Mouse (Mus musculus): ENCODE data around the gene Med4. TPM values are rescaled to one million over a fixed set of nuclear protein-coding genes. Genes with fewer than 3 reads are reported as not detected.
"Not testable (repeated sequence)": the region's sequence is repeated elsewhere in the genome, so short reads cannot be mapped to it uniquely, and the experiment has no call there.

The Med4 gene
- total RNA-seq, 2 experiments from 2014 or later = 24.9 to 25.3 TPM

DNA sequence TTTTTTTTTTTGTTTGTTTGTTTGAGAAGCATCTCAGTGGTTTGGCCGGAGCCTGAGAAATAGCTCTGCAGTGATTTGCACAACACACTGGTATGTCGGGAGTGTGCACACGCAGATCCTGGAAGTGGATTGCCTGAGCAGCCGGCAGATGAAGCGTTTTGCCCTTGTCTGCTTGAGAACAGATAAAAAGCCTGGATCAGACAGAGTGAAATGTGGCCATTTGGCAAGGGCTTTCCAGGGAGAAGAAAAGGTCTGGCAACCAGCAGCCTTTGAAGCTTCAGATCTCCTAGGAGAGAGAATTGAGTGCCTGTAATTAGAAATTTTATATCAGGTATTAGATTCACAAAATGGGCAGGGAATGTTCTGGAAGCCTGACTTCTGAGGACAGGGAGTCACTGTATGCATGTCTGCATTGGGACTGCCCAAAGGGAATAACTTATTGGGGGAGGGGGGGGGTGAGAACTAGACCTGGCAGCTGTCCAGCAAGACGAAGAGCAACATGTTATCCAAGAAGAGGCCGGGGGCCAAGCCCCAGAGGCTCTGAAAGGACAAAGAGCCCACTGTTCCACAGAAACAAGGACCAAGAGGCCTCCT lies 7.1 kb upstream of the Med4 start:
- peak; percentile 60 for DNase-seq

DNA sequence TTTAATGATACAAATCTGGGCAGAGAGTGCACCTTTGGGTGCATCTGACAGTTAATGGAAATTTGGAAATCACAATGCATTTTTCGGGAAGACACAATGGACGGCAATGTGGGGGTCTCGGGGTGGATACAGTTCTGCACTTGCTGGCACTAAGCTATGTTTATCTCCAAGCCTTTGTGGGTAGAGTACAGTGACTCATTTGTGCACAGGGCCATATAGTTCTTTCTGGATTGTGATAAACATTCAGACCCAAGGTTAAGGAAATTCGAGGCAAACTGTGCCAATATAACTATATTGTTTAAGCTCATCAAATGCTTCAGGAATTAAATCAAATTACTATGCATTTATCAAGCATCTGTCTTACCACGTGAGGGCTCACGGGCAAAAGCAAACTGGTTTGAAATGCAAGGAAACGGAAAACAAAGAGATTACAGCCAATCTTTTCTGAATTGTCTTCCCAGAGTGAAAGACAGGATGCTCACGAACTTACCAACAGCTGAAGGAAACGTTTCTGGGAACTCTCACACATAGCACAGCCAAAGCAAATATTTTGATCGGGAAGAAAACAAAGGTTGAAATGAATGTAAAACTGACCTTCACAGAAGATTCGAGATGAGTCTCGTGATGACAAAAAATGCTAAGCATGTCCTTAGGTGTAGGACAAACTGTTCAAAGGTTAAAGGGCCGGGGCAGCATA lies 6.4 kb upstream of the Med4 start:
- DNase-seq = no peak

DNA sequence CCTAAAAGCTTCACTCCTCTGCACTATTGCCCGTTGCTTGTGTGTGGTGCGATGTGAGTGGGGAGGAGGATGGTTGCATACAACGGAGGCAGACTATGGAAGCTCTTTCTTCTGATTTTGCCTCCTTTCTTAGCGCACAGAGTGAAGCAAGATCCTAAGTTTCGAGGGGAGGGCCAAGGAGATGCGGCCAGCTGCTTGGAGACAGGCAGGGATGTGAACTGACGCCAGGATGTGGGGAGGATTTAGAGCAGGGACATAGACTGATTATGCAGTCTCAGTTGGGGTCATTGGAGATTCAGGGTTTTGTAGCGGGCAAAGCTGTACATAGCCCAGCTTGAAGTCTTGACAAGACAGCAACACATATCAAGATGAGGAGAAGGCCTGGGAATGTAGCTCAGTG lies 3.5 kb upstream of the Med4 start:
- DNase-seq = peak; percentile 26

DNA sequence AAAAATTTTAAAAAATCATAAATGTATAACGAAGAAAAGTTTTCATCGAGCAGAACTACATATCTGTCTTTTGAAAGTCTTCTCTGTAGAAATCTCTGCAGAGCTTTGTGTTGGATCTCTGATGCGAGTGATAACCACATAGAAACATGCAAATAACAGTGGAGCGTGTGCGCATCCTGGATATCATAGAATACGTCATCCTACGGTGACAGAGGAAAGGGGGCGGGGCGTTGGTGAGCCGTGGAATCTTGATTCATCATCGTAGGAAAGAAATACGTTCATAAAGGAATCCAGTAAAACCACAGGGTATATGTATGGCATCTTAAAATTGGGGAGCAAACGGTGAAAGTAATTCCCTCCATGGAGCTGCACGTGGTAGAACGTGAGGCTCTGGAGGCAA lies 2.6 kb upstream of the Med4 start:
- DNase-seq = no peak

DNA sequence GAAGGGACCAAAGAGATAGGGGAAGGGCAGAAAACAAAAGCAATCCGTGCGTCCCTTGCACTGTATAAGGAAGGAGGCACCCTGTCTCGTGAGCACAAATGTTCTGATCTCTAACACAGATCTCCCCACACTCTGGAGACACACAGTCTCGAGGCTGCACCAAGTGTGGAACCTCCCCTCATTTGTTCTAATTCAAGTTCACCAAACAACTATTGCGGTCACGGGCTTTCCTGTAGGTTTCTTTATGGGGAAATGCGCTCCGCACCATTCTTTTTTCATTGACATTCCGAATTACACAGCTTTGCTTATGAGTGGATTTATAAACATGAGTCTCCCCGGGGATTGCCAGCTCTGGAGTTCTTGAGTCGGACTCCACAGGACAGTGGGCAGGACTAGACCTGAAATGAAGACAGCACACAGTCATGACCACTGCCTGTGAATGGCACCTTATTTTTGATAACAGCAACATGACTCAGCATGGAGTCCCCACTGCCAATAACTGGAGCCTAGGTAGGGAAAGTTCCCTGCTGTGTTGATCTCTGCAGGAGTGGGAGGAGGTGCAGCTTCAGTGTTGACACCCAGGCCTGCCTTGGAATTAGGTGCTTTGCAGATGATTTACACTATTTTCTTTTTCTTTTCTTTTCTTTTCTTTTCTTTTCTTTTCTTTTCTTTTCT lies 2.0 kb upstream of the Med4 start:
- no peak for DNase-seq

DNA sequence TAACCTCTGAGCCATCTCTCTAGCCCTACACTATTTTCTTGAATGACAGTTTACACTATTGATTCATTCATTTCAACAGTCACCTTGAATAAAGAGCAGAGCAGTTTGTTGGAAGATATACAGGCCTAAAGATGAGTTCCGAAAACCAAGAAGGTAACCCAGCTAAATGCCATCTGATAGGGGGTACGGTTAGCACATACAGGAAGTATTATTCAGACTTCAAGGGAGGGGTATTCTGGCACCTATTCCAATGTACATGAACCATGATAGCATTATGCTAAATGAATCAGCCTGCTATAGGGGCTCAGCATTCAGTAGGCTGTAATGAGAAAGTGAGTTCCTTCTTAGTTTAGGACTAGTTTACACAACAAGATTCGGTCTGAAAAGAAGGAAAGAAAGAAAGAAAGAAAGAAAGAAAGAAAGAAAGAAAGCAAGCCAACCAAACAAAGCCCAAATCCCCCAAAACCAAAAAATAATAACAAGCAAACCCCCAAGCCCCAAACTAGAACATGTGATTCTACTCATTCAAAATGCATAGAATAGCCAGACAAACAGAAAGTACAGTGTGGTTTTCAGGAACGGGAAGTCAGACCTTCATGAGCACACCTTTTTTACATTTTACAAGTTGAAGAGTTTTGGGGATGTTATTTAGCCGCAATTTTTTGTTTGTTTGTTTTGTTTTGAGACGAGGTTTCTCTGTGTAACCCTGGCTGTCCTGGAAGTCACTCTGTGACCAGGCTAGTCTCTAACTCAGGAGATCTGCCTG lies 1.0 kb upstream of the Med4 start:
- no peak for DNase-seq

DNA sequence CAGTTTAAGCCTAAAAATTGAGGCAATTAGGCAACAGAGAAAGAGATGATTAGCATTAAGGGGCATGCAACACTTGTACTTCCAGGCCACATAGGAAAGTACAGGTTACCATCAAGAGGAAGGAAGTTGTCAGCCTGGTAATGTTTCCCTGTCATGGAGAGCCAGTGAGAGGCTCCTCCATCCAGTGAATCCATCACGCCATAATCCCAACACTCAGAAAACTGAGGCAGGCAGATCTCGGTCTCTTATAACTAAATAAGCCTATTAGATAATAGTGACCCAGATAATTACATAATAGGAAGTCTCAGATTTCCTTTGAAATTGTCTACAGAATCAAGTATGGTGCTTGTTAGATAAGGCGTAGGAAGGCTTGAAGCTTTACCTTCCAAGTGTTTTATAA lies 14.3 kb downstream of the Med4 start:
- no peak for DNase-seq

DNA sequence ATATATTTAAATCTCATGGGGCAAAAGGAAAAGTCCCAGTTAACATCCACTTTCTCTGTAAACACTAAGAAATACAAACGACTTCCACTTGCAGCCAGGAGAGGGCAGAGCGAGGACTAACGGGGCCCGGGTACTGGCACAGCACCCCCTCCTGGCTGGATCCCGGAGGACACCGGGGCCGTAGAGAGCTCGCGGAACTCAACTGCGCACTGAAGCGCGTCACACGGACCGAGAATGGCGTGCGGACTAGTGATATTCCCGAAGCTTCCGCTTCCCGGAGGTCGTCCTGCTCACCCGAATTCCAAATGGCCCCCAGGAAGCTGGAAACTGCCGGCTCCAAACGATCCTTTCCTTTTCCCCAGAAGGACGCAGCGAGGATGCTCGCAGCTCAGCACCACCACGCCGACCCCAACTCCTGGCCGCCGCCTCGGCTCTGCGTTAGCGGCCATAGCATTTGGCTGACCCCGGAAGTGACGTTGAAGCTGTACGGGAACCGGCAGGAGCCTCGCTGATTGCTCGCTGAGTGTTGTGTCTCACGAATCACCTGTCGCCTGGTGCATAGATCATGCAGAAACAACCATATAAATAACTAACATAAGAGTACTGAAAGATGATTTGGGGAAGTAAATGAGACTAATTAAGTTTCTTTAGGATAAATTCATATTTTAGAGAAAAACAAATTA lies 15.1 kb downstream of the Med4 start, which contains the start of gene Sucla2:
Sucla2 (plus strand) TSS at position 554 of the 683 bp plus-strand sequence.
- DNase-seq = peak; percentile 97

DNA sequence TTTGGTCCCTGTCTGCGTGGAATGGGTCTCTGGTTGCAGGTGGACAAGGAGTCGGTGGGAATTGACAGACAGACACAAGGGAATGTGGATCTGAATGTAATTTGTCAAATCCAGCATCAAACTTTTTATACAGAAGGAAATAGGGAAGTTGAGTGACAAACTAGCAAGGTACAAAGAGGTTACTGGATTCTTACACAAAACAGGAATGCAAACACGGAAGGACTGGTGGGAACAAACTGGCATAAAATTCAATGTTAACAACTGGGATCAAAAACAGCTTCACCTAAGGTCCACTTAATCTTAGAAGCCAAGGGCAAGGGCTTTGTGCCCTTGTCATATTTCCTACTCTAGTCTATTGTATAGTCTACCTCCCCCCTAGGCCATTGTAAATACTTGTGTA lies 18.8 kb downstream of the Med4 start:
- not testable (repeated sequence) for DNase-seq

DNA sequence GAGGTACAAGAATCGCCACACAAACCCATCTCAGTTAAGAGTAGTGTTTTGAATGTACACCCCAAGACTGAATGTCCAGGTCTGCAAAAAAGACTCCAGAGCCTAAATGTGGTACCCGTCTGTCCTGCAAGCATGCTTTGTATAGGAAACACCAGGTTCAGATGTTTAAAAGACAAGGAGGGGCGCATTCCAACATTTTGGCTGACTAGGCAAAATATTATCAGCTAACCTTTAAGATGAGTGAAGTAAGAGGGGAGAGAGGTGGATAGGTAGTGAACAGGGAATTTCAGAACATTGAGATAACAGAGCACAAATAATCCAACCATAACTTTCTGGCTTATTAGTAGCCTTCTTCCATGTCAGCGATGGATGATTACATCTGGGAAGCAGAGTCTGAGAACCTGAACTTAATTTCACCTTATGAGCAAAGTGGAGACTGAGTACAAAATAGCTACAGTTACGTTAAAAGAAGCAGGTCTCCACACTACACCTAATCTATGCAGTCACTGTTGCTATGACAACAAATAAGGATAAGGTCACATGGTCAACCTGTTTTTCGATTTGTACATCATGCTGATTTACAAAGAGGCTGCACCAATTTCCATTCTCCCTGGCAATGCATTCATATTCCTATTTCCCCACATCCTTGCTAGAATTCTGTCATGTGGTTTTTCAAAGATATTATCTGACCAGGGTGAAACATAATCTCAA lies 24.1 kb downstream of the Med4 start:
- DNase-seq = no peak

DNA sequence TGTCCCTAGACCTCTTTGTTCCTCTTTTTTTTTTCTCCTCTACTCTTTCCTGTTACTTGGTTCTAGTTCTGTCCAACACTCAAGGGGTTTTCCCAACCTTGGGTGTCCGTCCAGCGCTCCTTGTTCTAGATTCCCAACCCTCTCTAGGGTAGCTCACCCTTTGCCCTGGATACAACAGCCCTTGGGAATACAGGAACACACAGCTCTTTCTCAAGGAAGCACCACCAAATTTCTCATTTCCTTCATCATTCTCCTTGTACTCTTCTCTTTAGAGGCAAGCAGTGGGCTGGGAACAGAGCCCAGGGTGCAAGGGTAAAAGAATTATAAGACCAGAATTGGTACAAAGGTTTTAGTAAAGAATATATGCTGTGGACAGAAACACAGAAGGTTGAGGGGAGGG lies 25.8 kb downstream of the Med4 start:
- no peak for DNase-seq

DNA sequence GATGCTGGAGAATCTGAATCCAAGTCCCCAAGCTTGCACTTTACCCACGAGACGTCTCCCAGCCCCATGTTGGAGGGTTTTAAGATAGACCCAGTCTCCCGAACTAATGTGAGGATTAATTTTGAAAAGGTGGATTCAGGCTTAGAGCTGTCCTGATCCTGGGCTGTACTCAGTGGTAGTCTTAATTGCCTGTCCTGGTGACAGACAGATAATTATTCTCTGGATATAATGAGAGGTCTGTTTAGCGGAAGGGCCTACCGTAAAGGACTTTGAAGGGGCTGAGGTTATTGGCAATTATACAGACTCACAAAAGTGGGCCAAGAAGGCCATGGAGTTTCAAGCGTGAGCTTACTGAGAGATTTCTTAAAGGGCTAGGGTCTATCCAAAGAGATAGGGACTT lies 34.0 kb downstream of the Med4 start:
- DNase-seq = no peak

DNA sequence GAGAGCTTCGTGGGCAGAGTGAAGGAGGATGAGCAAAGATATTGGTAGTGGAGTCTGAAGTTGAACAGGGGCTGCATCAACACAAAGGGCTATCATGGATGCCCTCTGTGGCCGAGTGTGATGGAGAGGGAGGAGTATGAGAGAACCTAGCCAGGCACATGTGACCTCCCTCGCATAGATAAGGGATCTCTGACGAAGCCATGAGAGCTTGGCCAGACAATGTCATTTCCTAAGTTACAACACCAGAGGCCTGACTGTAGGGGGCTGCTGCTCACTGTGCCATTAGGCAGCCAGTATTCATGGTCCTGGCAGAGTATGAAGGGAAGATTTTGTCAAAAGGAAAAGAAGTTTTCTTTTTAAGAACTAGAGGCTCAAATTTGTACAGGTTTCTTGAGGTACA lies 37.2 kb downstream of the Med4 start:
- DNase-seq = no peak

DNA sequence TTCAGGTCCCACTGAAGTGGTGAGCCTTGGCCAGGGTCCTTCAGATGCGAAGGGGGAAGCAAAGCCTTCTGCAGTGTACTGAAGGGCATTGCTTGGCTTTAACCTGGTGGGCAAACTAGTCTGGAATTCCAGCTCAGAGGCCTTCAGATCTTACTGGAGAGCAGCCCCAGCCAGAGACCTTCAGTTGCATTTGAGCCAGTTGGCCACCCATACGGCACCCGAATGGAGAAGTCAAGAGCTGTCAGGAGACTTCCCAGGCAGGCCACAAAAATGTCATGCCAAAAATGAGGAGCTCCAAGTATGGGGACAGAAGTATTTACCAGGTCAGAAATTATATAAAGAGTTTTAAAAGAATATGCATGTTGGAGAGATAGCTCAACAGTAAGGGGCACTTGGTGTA lies 38.2 kb downstream of the Med4 start, which contains the start of gene Nudt15:
Nudt15 (minus strand) TSS at position 192 of the 400 bp plus-strand sequence.
- DNase-seq = no peak

DNA sequence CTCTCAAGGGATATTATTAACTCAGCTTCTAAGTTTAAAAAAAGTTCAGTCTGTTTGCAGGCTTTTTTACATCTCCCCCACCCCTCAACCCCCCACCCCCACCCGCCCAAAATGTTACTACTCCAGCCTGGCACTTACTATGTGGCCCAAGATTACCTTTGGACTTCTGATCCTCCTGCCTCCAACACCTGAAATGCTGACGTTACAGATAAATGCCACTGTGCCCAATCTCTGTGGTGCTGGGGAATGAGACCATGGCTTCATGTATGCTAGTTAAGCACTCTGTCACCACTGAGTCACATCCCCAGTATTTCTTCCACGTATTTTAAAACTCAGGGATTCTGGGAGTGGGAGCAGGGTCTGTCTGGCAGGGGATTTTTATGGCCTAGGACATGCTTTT lies 40.5 kb downstream of the Med4 start:
- DNase-seq = no peak

DNA sequence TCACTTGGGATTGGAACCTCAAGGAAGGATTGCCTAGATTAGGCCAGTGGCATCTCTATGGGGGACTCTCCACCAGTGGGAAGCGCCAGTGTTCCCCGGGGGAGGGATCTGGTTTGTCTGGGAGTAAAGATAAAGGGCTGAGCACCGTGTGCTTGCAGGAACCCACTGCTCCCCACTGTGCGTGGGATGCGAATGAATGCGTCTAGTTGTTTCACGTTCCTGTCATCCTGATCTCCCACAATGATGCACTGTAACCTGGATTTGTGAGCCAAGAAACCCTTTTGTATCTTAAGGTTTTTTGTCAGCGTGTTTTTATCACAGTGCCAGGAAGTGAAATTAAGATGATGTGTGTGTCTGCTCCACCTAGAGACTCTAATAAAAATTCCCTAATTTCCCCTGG lies 40.9 kb downstream of the Med4 start:
- DNase-seq = no peak

DNA sequence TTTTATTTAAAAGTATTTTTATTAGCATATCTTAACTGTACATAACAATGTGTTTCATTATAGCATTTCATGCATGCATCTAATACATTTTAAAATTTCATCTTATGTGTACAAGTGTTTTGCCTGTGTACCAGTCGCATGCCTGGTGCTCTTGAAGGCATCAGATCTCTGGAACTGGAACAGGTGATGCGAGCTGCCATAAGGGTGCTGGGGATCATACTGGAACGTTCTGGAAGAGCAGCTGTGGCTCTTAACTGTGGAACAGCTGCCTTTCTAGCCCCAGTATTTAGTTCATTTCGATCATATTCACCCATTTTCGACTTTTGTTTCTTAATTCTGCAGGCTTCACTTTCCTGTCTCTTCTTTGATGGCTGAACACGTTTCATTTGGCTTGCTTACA lies 41.3 kb downstream of the Med4 start:
- DNase-seq = no peak

DNA sequence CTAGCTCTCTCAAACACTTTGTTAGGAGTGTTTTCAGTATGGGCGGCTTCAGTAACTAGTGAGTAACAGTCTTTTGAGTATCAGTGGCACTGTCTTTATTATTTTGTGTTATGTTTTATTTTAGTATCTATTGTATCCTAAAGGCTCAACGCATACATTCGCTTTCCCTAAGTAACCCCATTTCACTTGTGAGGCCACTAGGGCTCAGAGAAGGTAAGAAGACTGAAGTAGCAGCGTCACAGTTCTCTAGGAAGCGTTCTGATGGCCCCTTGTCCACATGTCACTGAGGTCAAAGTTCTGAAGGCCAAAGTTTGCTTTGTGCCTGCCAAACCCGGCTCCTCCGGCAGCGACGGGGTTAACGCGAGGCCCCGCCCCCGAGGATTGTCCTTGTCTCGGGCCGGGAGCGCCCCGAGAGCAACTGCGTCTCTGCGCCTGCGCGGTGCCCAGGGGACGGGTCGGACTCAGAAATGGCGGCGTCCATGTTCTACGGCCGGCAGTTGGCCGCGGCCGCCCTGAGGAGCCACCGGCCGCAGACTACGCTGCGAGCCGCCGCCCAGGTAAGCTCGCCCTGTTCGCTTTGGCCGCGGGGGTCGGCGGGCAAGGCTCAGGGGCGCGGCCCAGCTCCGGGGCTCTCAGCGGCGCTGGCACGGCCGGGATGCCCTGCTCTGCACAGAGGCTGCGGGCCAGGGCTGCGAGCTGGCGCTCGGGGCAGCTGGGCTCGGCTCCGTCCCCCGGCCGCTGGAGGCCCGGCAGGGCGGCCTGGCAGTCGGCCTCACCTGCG lies 42.7 kb downstream of the Med4 start:
- peak; percentile 99 for DNase-seq

DNA sequence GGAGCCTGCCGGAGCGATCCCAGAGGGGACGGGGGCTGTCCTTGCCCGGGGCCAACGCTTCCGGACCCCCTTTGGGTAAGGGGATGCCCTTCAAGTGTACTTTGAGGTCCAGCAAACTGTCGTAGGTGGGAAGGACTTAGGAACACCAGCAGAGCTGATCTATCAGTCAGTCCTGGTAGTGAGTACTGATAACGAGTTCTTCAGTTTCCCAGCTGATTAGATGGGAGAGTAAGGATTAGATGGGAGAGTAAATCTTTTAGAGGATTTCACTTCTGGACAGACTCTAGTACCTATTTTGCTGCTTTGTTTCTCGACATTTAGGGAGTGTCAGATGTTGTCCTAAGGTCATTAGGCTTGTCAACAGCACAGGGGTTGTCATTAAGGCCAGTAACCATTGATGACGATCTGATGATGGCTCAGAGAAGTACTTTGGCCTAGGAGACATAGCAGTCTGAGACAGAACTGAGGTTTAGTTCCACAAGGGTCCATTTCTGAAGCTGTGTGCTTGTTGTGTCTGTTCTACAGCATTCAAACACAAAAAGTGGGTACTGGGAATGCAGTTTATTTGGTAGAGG lies 43.4 kb downstream of the Med4 start:
- DNase-seq = no peak

Measured in heart, postnatal 4 days (tissue).